In the genomic region with DNA sequence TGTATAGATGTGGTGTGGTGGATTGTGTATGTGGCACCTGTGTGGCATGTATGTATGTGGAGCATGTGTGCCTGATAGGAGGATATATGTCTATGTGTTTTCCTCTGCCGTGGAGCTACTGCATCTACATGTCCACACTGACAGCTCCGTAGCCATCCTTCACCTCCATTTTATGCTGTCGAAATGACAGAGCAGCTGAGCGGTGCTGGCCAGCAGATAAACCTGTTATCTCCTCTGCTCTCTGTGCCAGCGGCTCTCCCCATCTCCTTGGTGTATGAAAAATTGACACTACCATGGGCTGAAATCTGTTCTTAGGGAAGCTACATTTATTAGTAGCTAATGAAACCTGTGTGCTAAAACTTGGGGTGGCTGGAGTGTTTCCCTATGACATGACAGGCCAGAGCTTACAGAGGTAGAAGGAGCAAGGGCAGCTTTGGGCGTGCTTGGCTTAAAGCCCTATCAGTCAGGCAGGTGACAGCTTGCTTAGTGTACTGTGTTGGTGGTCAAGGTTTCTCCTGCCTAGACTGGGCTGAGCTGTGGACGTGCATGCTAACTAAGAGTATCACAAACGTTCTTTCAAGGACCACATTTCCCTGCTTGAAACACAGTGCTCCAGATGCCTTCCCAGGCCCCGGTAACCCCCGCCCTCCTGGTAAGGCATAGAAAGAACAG, we compare ENCODE assay signal across 19 mouse cellular contexts. TPM values are rescaled to one million over a fixed set of nuclear protein-coding genes. Genes with fewer than 3 reads are reported as not detected.
DNase-seq lines count a peak whose midpoint lies in the region; ATAC-seq and TF ChIP-seq lines count a peak whose summit lies in the region.
"Had no signal": no experiment of that assay in that cellular context is flagged by ENCODE, and none has a peak within 500 bp of the region (broad histone marks: within the 10 kb centered on the region; RNA-seq: fewer than 3 reads in every experiment).

No protein-coding gene starts in this region.

- peak overlapping the region; percentile 2; the same call in 1 of the 2 replicates for H3K27ac ChIP-seq in forebrain, embryonic 13.5 days
- H3K27ac ChIP-seq in forebrain, embryonic 11.5 days (ENCODE audit: low read depth, low read length): no peak overlapping the region
- peak overlapping the region; percentile 12; the same call in 1 of the 2 replicates for H3K27ac ChIP-seq in left cerebral cortex, adult 2 months
- peak overlapping the region; percentile 36; the same call in 1 of the 2 replicates for H3K27ac ChIP-seq in midbrain, embryonic 15.5 days
- H3K27ac ChIP-seq: embryonic facial prominence, embryonic 15.5 days; limb, embryonic 15.5 days had no signal

- H3K27me3 ChIP-seq in forebrain, embryonic 13.5 days: no peaks in the 10 kb centered on the region
- H3K27me3 ChIP-seq in forebrain, embryonic 11.5 days (ENCODE audit: control insufficient read depth, insufficient read depth, low read length): no peaks in the 10 kb centered on the region
- no peaks in the 10 kb centered on the region for H3K27me3 ChIP-seq in midbrain, embryonic 15.5 days (replicated peaks)
- H3K27me3 ChIP-seq: embryonic facial prominence, embryonic 15.5 days; limb, embryonic 15.5 days had no signal

- H3K4me2 ChIP-seq in forebrain, embryonic 13.5 days: no peak overlapping the region
- no peak overlapping the region for H3K4me2 ChIP-seq in forebrain, embryonic 11.5 days (ENCODE audit: low read depth, low read length, severe bottlenecking)
- H3K4me2 ChIP-seq in midbrain, embryonic 15.5 days: no peak overlapping the region
- H3K4me2 ChIP-seq: embryonic facial prominence, embryonic 15.5 days; limb, embryonic 15.5 days had no signal

- H3K4me1 ChIP-seq in forebrain, embryonic 13.5 days: peaks cover 39% of the 10 kb centered on the region
- peaks cover 3% of the 10 kb centered on the region; the same call in 1 of the 2 replicates for H3K4me1 ChIP-seq in forebrain, embryonic 11.5 days (replicated peaks; ENCODE audit: control insufficient read depth, insufficient read depth, low read length)
- H3K4me1 ChIP-seq in midbrain, embryonic 15.5 days: peaks cover 33% of the 10 kb centered on the region
- H3K4me1 ChIP-seq: embryonic facial prominence, embryonic 15.5 days; limb, embryonic 15.5 days had no signal

- H3K36me3 ChIP-seq in forebrain, embryonic 13.5 days (ENCODE audit: poor library complexity, severe bottlenecking): no peaks in the 10 kb centered on the region
- no peaks in the 10 kb centered on the region for H3K36me3 ChIP-seq in forebrain, embryonic 11.5 days (ENCODE audit: control insufficient read depth, insufficient read depth, low read length)
- H3K36me3 ChIP-seq in midbrain, embryonic 15.5 days (replicated peaks): no peaks in the 10 kb centered on the region
- H3K36me3 ChIP-seq: embryonic facial prominence, embryonic 15.5 days; limb, embryonic 15.5 days had no signal

- no peak for ATAC-seq in forebrain, embryonic 13.5 days
- no peak for ATAC-seq in forebrain, embryonic 11.5 days (replicated peaks; ENCODE audit: low FRiP score)
- no peak for ATAC-seq in midbrain, embryonic 15.5 days (replicated peaks)
- ATAC-seq: intestine, embryonic 16.5 days had no signal

- H3K9ac ChIP-seq in forebrain, embryonic 13.5 days: no peak overlapping the region
- no peak overlapping the region for H3K9ac ChIP-seq in forebrain, embryonic 11.5 days (ENCODE audit: low read length)
- no peak overlapping the region for H3K9ac ChIP-seq in midbrain, embryonic 15.5 days
- H3K9ac ChIP-seq: embryonic facial prominence, embryonic 15.5 days; limb, embryonic 15.5 days had no signal

- DNase-seq in forebrain, embryonic 11.5 days (ENCODE audit: low spot score): no peak
- no peak for DNase-seq in left cerebral cortex, adult 2 months (ENCODE audit: extremely low spot score in 1 of 2, low spot score in 2 of 2)
- no peak for DNase-seq in left cerebral cortex, postnatal 10 days (ENCODE audit: extremely low spot score in 1 of 2, low spot score in 2 of 2)
- peak; percentile 8 for DNase-seq in c-Kit-positive CD71-positive TER-119-positive erythroid progenitor cells, embryonic 14.5 days (ENCODE audit: low spot score)
- no peak for DNase-seq in frontal cortex, postnatal 14 days (ENCODE audit: low spot score in 2 of 2)
- DNase-seq: adrenal gland, postnatal 10 days; kidney, postnatal 25 days; lung, postnatal 10 days; thymus, postnatal 36 days had no signal

- intact Hi-C loops in left cerebral cortex, adult 2 months (cut with DNase I): no loop called here
- intact Hi-C loops in left cerebral cortex, postnatal 10 days (cut with DNase I): no loop called here

- no peak overlapping the region for H3K4me3 ChIP-seq in forebrain, embryonic 13.5 days
- no peak overlapping the region for H3K4me3 ChIP-seq in forebrain, embryonic 11.5 days (ENCODE audit: low read depth, low read length)
- no peak overlapping the region for H3K4me3 ChIP-seq in left cerebral cortex, adult 2 months
- no peak overlapping the region for H3K4me3 ChIP-seq in midbrain, embryonic 15.5 days
- H3K4me3 ChIP-seq: embryonic facial prominence, embryonic 15.5 days; limb, embryonic 15.5 days had no signal

- no peaks in the 10 kb centered on the region for H3K9me3 ChIP-seq in forebrain, embryonic 13.5 days (replicated peaks)
- H3K9me3 ChIP-seq in forebrain, embryonic 11.5 days (ENCODE audit: control insufficient read depth, low read length): no peaks in the 10 kb centered on the region
- no peaks in the 10 kb centered on the region for H3K9me3 ChIP-seq in midbrain, embryonic 15.5 days
- H3K9me3 ChIP-seq: embryonic facial prominence, embryonic 15.5 days; limb, embryonic 15.5 days had no signal

- WGBS in forebrain, embryonic 13.5 days: 71% methylated on average over 10 of the region's 10 CpGs
- WGBS in forebrain, embryonic 11.5 days: 79% methylated on average over 10 of the region's 10 CpGs
- WGBS in midbrain, embryonic 15.5 days: 66% methylated on average over 10 of the region's 10 CpGs

- no peak for TF ChIP-seq CTCF in left cerebral cortex, adult 2 months (IDR thresholded peaks at IDR 0.05)

RNA-seq across cellular contexts. Expression of a gene that starts 53.0 kb away (rescaled TPM):
- 1.9 and 2.7 TPM in 2 replicates for polyA plus RNA-seq in forebrain, embryonic 13.5 days (2015; fragmentation: Nextera tagmentation; extraction: Ambion mirVana)
- 0.86 and 1.3 TPM in 2 replicates for polyA plus RNA-seq in forebrain, embryonic 11.5 days (2014; fragmentation: Nextera tagmentation; extraction: Ambion mirVana)
- total RNA-seq in left cerebral cortex, adult 2 months (2021): 100 to 1,000 TPM; 159 to 170 TPM
- 100 to 1,000 TPM; 303 to 333 TPM for total RNA-seq in left cerebral cortex, postnatal 10 days (2021)
- 28.3 and 33.3 TPM in 2 replicates for polyA plus RNA-seq in midbrain, embryonic 15.5 days (2015; fragmentation: Nextera tagmentation; extraction: Ambion mirVana)
- total RNA-seq: monocyte, adult 5-6 weeks had no signal
- polyA plus RNA-seq: C2C12; gonadal fat pad, adult 2 months; heart, embryonic 16.5 days; spleen, adult 2 months had no signal
